Mouse (Mus musculus) C2C12 (cell line): ENCODE data around the gene Nck1.

ENCODE experiments used
- CEBPB ChIP-seq: IDR thresholded peaks from one replicate; pipeline ENCODE4 v1.6.1; 2011; ENCODE audit warnings: low read depth, mild to moderate bottlenecking, control low read depth, moderate library complexity
- CTCF ChIP-seq: IDR thresholded peaks from one replicate; pipeline ENCODE4 v1.5.1; 2011; ENCODE audit not compliant: control insufficient read depth, insufficient read depth, insufficient read length
- FOSL1 ChIP-seq: IDR thresholded peaks from one replicate; pipeline ENCODE4 v1.8.0; 2011; ENCODE audit warnings: mild to moderate bottlenecking, low read length; ENCODE audit not compliant: poor library complexity, insufficient read depth, severe bottlenecking
- MAX ChIP-seq: IDR thresholded peaks from one replicate; pipeline ENCODE4 v1.6.1; 2011; ENCODE audit warnings: mild to moderate bottlenecking, control low read depth
- MYOD1 ChIP-seq: IDR thresholded peaks from one replicate; pipeline ENCODE4 v1.6.1; 2011; ENCODE audit warnings: low read depth; ENCODE audit not compliant: control insufficient read depth, insufficient read length
- MYOG ChIP-seq: IDR thresholded peaks from one replicate; pipeline ENCODE4 v1.6.1; 2011; ENCODE audit not compliant: control insufficient read depth, insufficient read length; ENCODE audit errors: extremely low read depth
- USF1 ChIP-seq: IDR thresholded peaks from one replicate; pipeline ENCODE4 v1.6.1; 2011; ENCODE audit warnings: low read depth, mild to moderate bottlenecking, control low read depth, moderate library complexity

- TF ChIP-seq MAX (no peak), CTCF (no peak), USF1 (no peak), MYOD1 (no peak), CEBPB (no peak), MYOG (no peak), FOSL1 (no peak)
Measured at GRCm38 (mm10) chr9:100470228-100470627, 75.7 kb downstream of the Nck1 start.
